8 mouse cellular contexts compared by ENCODE assay signal in genomic region chr8:70625104-70625503, GRCm38 (mm10). TPM values are rescaled to one million over a fixed set of nuclear protein-coding genes. Genes with fewer than 3 reads are reported as not detected.
DNase-seq lines count a peak whose midpoint lies in the region.

No protein-coding gene starts in this region.

- intact Hi-C loops in heart, postnatal 14 days (cut with DNase I), result loop anchor here (5.0 kb wide), 1 partner anchor 77 kb away; the partner anchor contains the start of gene Iqcn
- intact Hi-C loops in heart, postnatal 36 days (cut with DNase I), result no loop called here

- peak; percentile 64 to 77 for DNase-seq in heart, postnatal 14 days
- no peak for DNase-seq in heart, adult 9 months (ENCODE audit: low spot score in 2 of 2)
- DNase-seq in CD4-positive helper T cell, adult 2 months (ENCODE audit: low read depth, low spot score), result peak; percentile 72
- DNase-seq in ZHBTc4 (ENCODE audit: low read depth, low spot score), result peak; percentile 90
- DNase-seq in heart, postnatal 36 days, result peak; percentile 70 to 72
- peak; percentile 79 for DNase-seq in lung, postnatal 14 days
- no peak for DNase-seq in layer of hippocampus, postnatal 10 days (ENCODE audit: low spot score in 2 of 2)
- no peak for DNase-seq in right cerebral cortex, adult 18-20 months

RNA-seq across cellular contexts. Expression of gene Gdf15, which starts 7.2 kb away (rescaled TPM):
- total RNA-seq in heart, postnatal 14 days (2021), result 1 to 10 TPM in 1 of 2 experiments, under 1 TPM in 1; 0.41 to 1.6 TPM
- total RNA-seq in heart, postnatal 36 days (2021), result 1 to 10 TPM in 1 of 2 experiments, under 1 TPM in 1; 0.22 to 1.6 TPM
- total RNA-seq in layer of hippocampus, postnatal 10 days (2021), result not detected

RNA-seq across cellular contexts. Expression of gene Lrrc25, which starts 9.1 kb away (rescaled TPM):
- total RNA-seq in heart, postnatal 14 days (2021), result 1 to 10 TPM; 1.8 to 2.5 TPM
- 1 to 10 TPM; 1.9 to 3.0 TPM for total RNA-seq in heart, postnatal 36 days (2021)
- total RNA-seq in layer of hippocampus, postnatal 10 days (2021), result 1 to 10 TPM in 1 of 2 experiments, under 1 TPM in 1; 0.96 to 2.3 TPM

RNA-seq across cellular contexts. Expression of gene Ssbp4, which starts 16.4 kb away (rescaled TPM):
- 10 to 100 TPM; 39.7 to 46.4 TPM for total RNA-seq in heart, postnatal 14 days (2021)
- 10 to 100 TPM; 28.9 to 35.0 TPM for total RNA-seq in heart, postnatal 36 days (2021)
- 100 to 1,000 TPM; 225 to 240 TPM for total RNA-seq in layer of hippocampus, postnatal 10 days (2021)

RNA-seq across cellular contexts. Expression of gene Isyna1, which starts 30.9 kb away (rescaled TPM):
- total RNA-seq in heart, postnatal 14 days (2021), result 10 to 100 TPM; 25.8 to 27.7 TPM
- 10 to 100 TPM; 22.2 to 25.8 TPM for total RNA-seq in heart, postnatal 36 days (2021)
- 10 to 100 TPM; 56.5 to 57.8 TPM for total RNA-seq in layer of hippocampus, postnatal 10 days (2021)

RNA-seq across cellular contexts. Expression of gene Pgpep1, which starts 35.1 kb away (rescaled TPM):
- total RNA-seq in heart, postnatal 14 days (2021), result 10 to 100 TPM; 38.4 to 46.8 TPM
- 10 to 100 TPM; 39.6 to 44.9 TPM for total RNA-seq in heart, postnatal 36 days (2021)
- total RNA-seq in layer of hippocampus, postnatal 10 days (2021), result 10 to 100 TPM; 25.8 to 31.9 TPM

Comparison
In these comparisons a context has a peak if more than half of its experiments do, and no peak if none do; other contexts are left out.
1. DNase-seq: peak in heart, postnatal 14 days (2 of 2), CD4-positive helper T cell, adult 2 months (single experiment), ZHBTc4 (single experiment), heart, postnatal 36 days (2 of 2) and lung, postnatal 14 days (single experiment); none in heart, adult 9 months (0 of 2), layer of hippocampus, postnatal 10 days (0 of 2) and right cerebral cortex, adult 18-20 months (single experiment).
2. RNA of gene Ssbp4, which starts 16.4 kb away (total RNA-seq): 225 to 240 TPM in layer of hippocampus, postnatal 10 days; 39.7 to 46.4 TPM in heart, postnatal 14 days and 28.9 to 35.0 TPM in heart, postnatal 36 days; every median in the first group is over 4 times any median in the second.